Mouse (Mus musculus): ENCODE measurements around the gene Cxcl1. TPM values are rescaled to one million over a fixed set of nuclear protein-coding genes. Genes with fewer than 3 reads are reported as not detected.

Cxcl1 gene
- total and polyA plus RNA-seq, 2 experiments from 2014 or later, result 0.78 TPM; not detected in 1

GRCm38 (mm10) chr5:90855308-90856230, 35.5 kb upstream of the Cxcl1 start:
- no peaks in the 10 kb centered on the region for H3K4me1 ChIP-seq (ENCODE audit: insufficient read depth, low read length)
- no peaks in the 10 kb centered on the region for H3K9me3 ChIP-seq (ENCODE audit: low read length)
- H3K27ac ChIP-seq (ENCODE audit: low read depth, low read length), result no peak overlapping the region
- WGBS, result 85% methylated on average over 7 of the region's 7 CpGs
- H3K9ac ChIP-seq (replicated peaks; ENCODE audit: low read length, poor library complexity, severe bottlenecking), result no peak overlapping the region
- H3K4me3 ChIP-seq (ENCODE audit: low read depth, low read length), result no peak overlapping the region
- TF ChIP-seq CTCF (IDR thresholded peaks at IDR 0.05), result no peak
- no peaks in the 10 kb centered on the region for H3K27me3 ChIP-seq (ENCODE audit: insufficient read depth, low read length)
- ATAC-seq (ENCODE audit: low FRiP score), result no peak
- no peak for DNase-seq (ENCODE audit: low spot score)
- no peak overlapping the region for H3K4me2 ChIP-seq (ENCODE audit: low read depth, low read length, poor library complexity, severe bottlenecking)
- no peaks in the 10 kb centered on the region for H3K36me3 ChIP-seq (ENCODE audit: insufficient read depth, low read length)

- ATAC-seq (ENCODE audit: low FRiP score), result no peak
- 81% methylated on average over 5 of the region's 5 CpGs for WGBS
- DNase-seq (ENCODE audit: low spot score), result no peak
- H3K36me3 ChIP-seq (ENCODE audit: insufficient read depth, low read length), result no peaks in the 10 kb centered on the region
- TF ChIP-seq CTCF (IDR thresholded peaks at IDR 0.05), result no peak
- no peak overlapping the region for H3K4me3 ChIP-seq (ENCODE audit: low read depth, low read length)
- H3K9me3 ChIP-seq (ENCODE audit: low read length), result no peaks in the 10 kb centered on the region
- H3K9ac ChIP-seq (replicated peaks; ENCODE audit: low read length, poor library complexity, severe bottlenecking), result no peak overlapping the region
- no peak overlapping the region for H3K4me2 ChIP-seq (ENCODE audit: low read depth, low read length, poor library complexity, severe bottlenecking)
- H3K27me3 ChIP-seq (ENCODE audit: insufficient read depth, low read length), result no peaks in the 10 kb centered on the region
- no peak overlapping the region for H3K27ac ChIP-seq (ENCODE audit: low read depth, low read length)
- H3K4me1 ChIP-seq (ENCODE audit: insufficient read depth, low read length), result no peaks in the 10 kb centered on the region
Measured at GRCm38 (mm10) chr5:90857463-90857862, 33.6 kb upstream of the Cxcl1 start.

DNA sequence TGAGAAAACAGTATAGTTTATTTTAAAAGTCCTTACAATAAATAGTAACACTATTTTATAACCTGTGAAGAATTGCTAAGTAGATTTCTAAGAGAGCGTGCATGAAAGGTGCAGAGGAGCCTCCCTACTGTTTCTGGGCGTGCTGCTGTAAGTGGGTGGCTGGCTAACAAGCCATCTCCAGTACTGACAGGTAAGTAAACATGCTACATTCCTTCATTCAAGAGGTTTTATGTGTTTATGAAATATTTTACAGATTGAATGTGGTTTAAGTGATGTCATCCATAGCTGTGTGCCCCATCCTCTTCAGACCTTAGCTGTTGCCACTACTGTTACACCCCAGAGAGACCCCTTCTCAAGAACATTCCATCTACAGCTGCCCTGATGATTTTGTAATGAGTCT, 32.6 kb upstream of the Cxcl1 start:
- 94% methylated on average over 2 of the region's 2 CpGs for WGBS
- ATAC-seq (ENCODE audit: low FRiP score), result no peak
- H3K27ac ChIP-seq (ENCODE audit: low read depth, low read length), result no peak overlapping the region
- no peak overlapping the region for H3K4me2 ChIP-seq (ENCODE audit: low read depth, low read length, poor library complexity, severe bottlenecking)
- H3K4me3 ChIP-seq (ENCODE audit: low read depth, low read length), result no peak overlapping the region
- no peak for DNase-seq (ENCODE audit: low spot score)
- H3K4me1 ChIP-seq (ENCODE audit: insufficient read depth, low read length), result no peaks in the 10 kb centered on the region
- no peak overlapping the region for H3K9ac ChIP-seq (replicated peaks; ENCODE audit: low read length, poor library complexity, severe bottlenecking)
- no peaks in the 10 kb centered on the region for H3K27me3 ChIP-seq (ENCODE audit: insufficient read depth, low read length)
- no peaks in the 10 kb centered on the region for H3K9me3 ChIP-seq (ENCODE audit: low read length)
- no peaks in the 10 kb centered on the region for H3K36me3 ChIP-seq (ENCODE audit: insufficient read depth, low read length)
- TF ChIP-seq CTCF (IDR thresholded peaks at IDR 0.05), result no peak

DNA sequence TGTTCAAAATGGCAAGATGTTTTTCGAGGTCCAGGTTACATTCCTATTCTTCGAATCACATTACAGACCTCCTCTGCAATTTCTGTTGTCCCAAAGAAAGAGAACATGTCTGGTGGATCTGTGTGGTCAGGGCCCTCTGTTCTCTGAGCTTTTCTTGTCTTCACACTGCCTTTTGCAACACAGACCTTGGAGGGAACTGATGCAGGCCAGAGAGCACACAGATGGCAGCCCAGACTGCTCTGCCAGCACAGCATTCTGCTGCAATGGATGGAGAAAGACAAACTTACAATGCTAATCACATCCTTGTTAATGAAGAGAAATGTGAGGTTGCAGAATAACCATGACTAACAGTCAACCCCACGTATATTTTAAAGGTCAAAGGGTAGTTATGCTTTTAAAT, 32.0 kb upstream of the Cxcl1 start:
- H3K27me3 ChIP-seq (ENCODE audit: insufficient read depth, low read length), result no peaks in the 10 kb centered on the region
- no peak for DNase-seq (ENCODE audit: low spot score)
- TF ChIP-seq CTCF (IDR thresholded peaks at IDR 0.05), result no peak
- no peak overlapping the region for H3K4me3 ChIP-seq (ENCODE audit: low read depth, low read length)
- no peaks in the 10 kb centered on the region for H3K36me3 ChIP-seq (ENCODE audit: insufficient read depth, low read length)
- no peaks in the 10 kb centered on the region for H3K9me3 ChIP-seq (ENCODE audit: low read length)
- no peak overlapping the region for H3K4me2 ChIP-seq (ENCODE audit: low read depth, low read length, poor library complexity, severe bottlenecking)
- no peaks in the 10 kb centered on the region for H3K4me1 ChIP-seq (ENCODE audit: insufficient read depth, low read length)
- H3K27ac ChIP-seq (ENCODE audit: low read depth, low read length), result no peak overlapping the region
- H3K9ac ChIP-seq (replicated peaks; ENCODE audit: low read length, poor library complexity, severe bottlenecking), result no peak overlapping the region
- no peak for ATAC-seq (ENCODE audit: low FRiP score)
- WGBS, result 68% methylated on average over 3 of the region's 3 CpGs

DNA sequence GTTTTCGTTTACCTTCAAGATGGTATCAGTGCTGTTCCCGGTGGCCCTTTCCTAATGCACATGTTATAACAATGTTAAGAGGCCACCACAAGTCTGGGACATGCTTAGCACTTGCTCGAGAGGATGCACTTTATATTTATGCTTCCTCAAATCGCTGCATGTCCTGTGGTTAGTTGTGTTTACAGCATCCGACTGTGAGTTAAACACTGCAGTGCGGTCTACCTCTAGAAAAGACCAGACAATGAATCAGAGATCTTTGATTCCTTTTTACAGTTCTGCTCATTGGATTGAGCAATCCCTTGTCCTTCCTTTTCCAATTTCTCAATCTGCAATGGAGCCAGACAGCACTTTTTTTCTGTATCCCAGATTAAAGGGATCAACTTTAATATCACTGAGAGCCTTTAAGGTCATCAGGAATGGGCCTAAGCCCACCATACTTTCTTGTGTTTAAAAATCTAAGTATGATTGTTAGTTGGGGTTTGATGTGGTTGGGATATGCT, 29.1 kb upstream of the Cxcl1 start:
- Histone ChIP-seq H3K4me1 (ENCODE audit: insufficient read depth, low read length) (no peaks in the 10 kb centered on the region), H3K4me3 (ENCODE audit: low read depth, low read length) (no peak overlapping the region), H3K27me3 (ENCODE audit: insufficient read depth, low read length) (no peaks in the 10 kb centered on the region), H3K9ac (replicated peaks; ENCODE audit: low read length, poor library complexity, severe bottlenecking) (no peak overlapping the region), H3K27ac (ENCODE audit: low read depth, low read length) (no peak overlapping the region), H3K36me3 (ENCODE audit: insufficient read depth, low read length) (no peaks in the 10 kb centered on the region), H3K4me2 (ENCODE audit: low read depth, low read length, poor library complexity, severe bottlenecking) (no peak overlapping the region), H3K9me3 (ENCODE audit: low read length) (no peaks in the 10 kb centered on the region)
- no peak for ATAC-seq (ENCODE audit: low FRiP score)
- 83% methylated on average over 6 of the region's 6 CpGs for WGBS
- DNase-seq (ENCODE audit: low spot score), result no peak
- no peak for TF ChIP-seq CTCF (IDR thresholded peaks at IDR 0.05)

DNA sequence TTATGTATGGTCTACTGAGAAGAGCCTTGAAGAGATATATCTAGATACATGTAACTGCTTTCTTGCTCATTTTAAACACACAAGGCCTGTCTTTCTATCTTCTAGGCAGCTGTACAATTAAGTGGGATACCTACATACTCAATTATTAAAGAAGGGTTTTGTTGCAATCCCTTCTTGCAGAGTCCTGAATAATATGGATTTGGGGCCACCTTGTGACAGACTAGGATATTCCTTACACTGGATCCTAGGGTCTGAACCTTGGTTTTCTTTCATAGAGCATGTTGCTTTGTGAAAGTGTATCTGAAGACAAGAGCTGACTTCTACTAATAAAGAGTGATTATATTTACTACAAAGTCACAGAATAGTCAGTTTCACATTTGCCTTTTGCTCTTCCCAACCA, 24.3 kb upstream of the Cxcl1 start:
- Histone ChIP-seq H3K27me3 (ENCODE audit: insufficient read depth, low read length) (no peaks in the 10 kb centered on the region), H3K27ac (ENCODE audit: low read depth, low read length) (no peak overlapping the region), H3K4me1 (ENCODE audit: insufficient read depth, low read length) (no peaks in the 10 kb centered on the region), H3K9ac (replicated peaks; ENCODE audit: low read length, poor library complexity, severe bottlenecking) (no peak overlapping the region), H3K4me2 (ENCODE audit: low read depth, low read length, poor library complexity, severe bottlenecking) (no peak overlapping the region), H3K4me3 (ENCODE audit: low read depth, low read length) (no peak overlapping the region), H3K36me3 (ENCODE audit: insufficient read depth, low read length) (no peaks in the 10 kb centered on the region), H3K9me3 (ENCODE audit: low read length) (no peaks in the 10 kb centered on the region)
- ATAC-seq (ENCODE audit: low FRiP score), result no peak
- DNase-seq (ENCODE audit: low spot score), result peak; percentile 21
- TF ChIP-seq CTCF (IDR thresholded peaks at IDR 0.05), result peak; percentile 60
